ENCODE assay signal across 8 mouse cellular contexts in the genomic region with DNA sequence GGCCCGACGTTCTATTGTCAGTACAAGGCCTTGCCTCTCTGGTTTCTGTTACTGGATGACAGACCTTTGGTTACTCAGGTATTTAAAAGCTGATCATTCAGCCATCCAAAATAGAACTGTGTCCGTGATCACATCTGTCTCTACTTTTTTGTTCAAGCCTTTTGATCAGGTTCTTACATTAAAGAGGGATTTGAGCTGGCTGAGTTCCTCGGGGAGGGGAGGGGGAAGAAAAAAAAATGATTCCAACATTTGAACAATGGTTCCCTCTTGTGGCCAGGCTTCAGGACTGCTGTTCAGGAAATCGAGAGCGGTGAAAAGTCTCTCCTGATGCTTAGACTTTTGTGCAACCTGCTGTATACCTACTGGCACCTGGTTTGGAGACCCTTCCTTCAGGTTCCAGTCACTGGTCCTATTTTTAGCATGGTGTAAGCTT.
DNase-seq lines count a peak whose midpoint lies in the region; ATAC-seq and TF ChIP-seq lines count a peak whose summit lies in the region.

No protein-coding gene starts in this region.

- peak; percentile 27; the same call in 1 of the 2 replicates for TF ChIP-seq CTCF in spleen, adult 2 months (IDR thresholded peaks at IDR 0.05; ENCODE audit: extremely low read depth, insufficient read depth, insufficient read length, insufficient replicate concordance)

- no peak overlapping the region for H3K9ac ChIP-seq in midbrain, embryonic 15.5 days

- peak; percentile 68 for ATAC-seq in midbrain, embryonic 15.5 days (replicated peaks)

- H3K4me3 ChIP-seq in spleen, adult 2 months (ENCODE audit: extremely low read depth, insufficient read depth, insufficient read length) = no peak overlapping the region
- H3K4me3 ChIP-seq in midbrain, embryonic 15.5 days = no peak overlapping the region

- peak overlapping the region; percentile 16 for H3K4me2 ChIP-seq in midbrain, embryonic 15.5 days

- no peaks in the 10 kb centered on the region for H3K9me3 ChIP-seq in midbrain, embryonic 15.5 days

- peak in 1 of 2 experiments; percentile 45 for DNase-seq in spleen, adult 2 months (ENCODE audit: low read depth in 1 of 2, low spot score in 2 of 2)
- no peak for DNase-seq in spleen, adult 12 weeks (ENCODE audit: low spot score)
- DNase-seq in cerebellum, adult 8-10 months = peak; percentile 17
- DNase-seq in frontal cortex, postnatal 10 days (ENCODE audit: low spot score in 2 of 2) = peak; percentile 25 to 49
- peak; percentile 68 for DNase-seq in layer of hippocampus, postnatal 10 days (ENCODE audit: low spot score in 2 of 2)
- peak; percentile 93 for DNase-seq in thymus, postnatal 0 days (ENCODE audit: low spot score)
- DNase-seq in heart, adult 18-20 months = no peak

- H3K27ac ChIP-seq in spleen, adult 2 months (ENCODE audit: insufficient read depth, low read length) = no peak overlapping the region
- H3K27ac ChIP-seq in midbrain, embryonic 15.5 days = 0 out of 2 replicates have a peak overlapping the region, but pooled peaks have one; percentile 38

- TF ChIP-seq POLR2A in spleen, adult 2 months (IDR thresholded peaks at IDR 0.05; ENCODE audit: low read depth, low read length) = no peak

- no peaks in the 10 kb centered on the region for H3K4me1 ChIP-seq in spleen, adult 2 months (ENCODE audit: control insufficient read depth, insufficient read depth, insufficient read length)
- peaks cover 22% of the 10 kb centered on the region for H3K4me1 ChIP-seq in midbrain, embryonic 15.5 days

- 33% methylated on average over 6 of the region's 6 CpGs for WGBS in spleen, adult 2 months
- WGBS in midbrain, embryonic 15.5 days = 10% methylated on average over 6 of the region's 6 CpGs

- no peaks in the 10 kb centered on the region for H3K27me3 ChIP-seq in spleen, adult 2 months (ENCODE audit: control insufficient read depth, insufficient read depth, low read length)
- no peaks in the 10 kb centered on the region for H3K27me3 ChIP-seq in midbrain, embryonic 15.5 days (replicated peaks)

- H3K36me3 ChIP-seq in spleen, adult 2 months (ENCODE audit: control insufficient read depth, insufficient read depth, low read length) = no peaks in the 10 kb centered on the region
- no peaks in the 10 kb centered on the region for H3K36me3 ChIP-seq in midbrain, embryonic 15.5 days (replicated peaks)

Comparison
In these comparisons a context has a peak if more than half of its experiments do, and no peak if none do; other contexts are left out.
1. DNase-seq: peak in cerebellum, adult 8-10 months (single experiment), frontal cortex, postnatal 10 days (2 of 2), layer of hippocampus, postnatal 10 days (2 of 2) and thymus, postnatal 0 days (single experiment); none in spleen, adult 12 weeks (single experiment) and heart, adult 18-20 months (0 of 2).